Mouse (Mus musculus): ENCODE results near the gene Fam43a. TPM values are rescaled to one million over a fixed set of nuclear protein-coding genes. Genes with fewer than 3 reads are reported as not detected.

The Fam43a gene
- total RNA-seq, 2 experiments from 2014 or later = 45.6 to 51.8 TPM

GRCm38 (mm10) chr16:30595356-30595755, 4.2 kb upstream of the Fam43a start:
- no peak for DNase-seq (ENCODE audit: low spot score in 2 of 2)

DNA sequence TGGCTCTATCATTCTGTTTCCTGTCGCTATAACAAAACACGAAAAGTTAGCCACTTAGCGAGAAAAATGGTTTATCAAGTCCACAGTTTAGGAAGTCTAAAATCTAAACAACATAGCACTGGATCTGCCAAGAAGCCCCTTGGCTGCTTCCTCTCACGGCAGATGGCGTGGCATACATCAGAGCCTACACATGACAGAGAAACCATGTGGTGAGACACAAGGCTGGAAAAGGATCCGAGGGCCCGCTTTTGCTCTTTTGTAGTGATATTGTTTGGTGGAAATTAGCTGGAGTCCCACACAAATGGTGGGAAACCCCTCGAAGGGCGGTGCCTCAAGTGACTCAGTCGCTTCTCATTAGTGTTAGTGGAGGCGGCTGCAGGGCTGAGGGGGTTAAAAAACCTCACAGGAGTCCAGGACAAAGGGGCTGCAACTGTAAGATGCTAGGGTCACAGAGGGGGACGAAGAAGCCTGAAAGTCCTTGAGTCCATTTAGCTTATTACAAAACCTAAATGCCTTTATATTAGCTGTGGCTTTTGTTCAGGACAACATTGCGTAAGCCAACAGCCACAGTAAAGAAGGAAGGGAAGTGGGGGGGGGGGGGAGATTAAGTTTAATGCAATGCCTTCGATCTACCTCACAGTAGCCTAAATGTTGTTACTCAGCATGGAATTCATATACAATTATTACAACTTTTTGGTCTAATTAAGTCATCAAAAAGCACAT, 3.5 kb upstream of the Fam43a start:
- DNase-seq (ENCODE audit: low spot score in 2 of 2) = no peak

DNA sequence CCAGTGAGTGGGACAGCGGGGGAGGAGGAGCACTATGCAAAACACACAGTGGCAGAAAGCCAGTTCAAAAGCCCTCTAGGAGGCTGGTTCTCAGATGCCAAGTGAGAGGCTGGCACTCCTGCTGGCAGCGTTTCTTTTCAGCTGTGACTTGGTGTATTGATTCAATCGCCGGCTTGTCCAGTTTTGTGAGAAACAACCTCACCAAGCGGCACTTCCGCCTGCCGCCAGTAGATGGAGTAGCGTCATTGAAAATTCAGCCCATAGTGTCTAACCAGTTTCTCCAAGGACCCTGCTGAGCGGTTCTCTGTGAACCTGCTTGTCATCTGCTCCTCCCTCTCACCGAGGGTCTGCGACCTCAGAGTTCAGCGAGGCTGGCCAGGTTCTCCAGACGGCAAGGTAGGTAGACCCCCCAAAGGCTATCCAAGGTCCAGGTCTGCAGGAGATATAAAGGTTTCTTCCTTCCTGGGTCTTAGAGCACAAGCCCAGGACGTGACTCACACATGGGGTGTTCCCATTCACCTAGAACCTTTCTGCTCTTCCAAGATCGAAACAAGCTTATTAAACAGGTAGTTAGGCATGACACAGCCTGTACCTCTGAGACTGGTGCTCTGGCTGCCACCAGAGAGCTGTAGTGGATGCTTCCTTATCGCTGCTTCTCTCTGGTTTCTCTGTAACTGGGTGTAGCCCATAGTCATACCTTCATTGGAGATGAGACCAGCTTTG, 2.4 kb upstream of the Fam43a start:
- peak; percentile 71 to 80 for DNase-seq (ENCODE audit: low spot score in 2 of 2)

- peak; percentile 30 to 31 for DNase-seq (ENCODE audit: low spot score in 2 of 2)
These were observed 1.0 kb downstream of the Fam43a start for GRCm38 (mm10) chr16:30600431-30601045.

GRCm38 (mm10) chr16:30601046-30601832, 1.7 kb downstream of the Fam43a start:
- DNase-seq (ENCODE audit: low spot score in 2 of 2) = peak; percentile 35 to 55

DNA sequence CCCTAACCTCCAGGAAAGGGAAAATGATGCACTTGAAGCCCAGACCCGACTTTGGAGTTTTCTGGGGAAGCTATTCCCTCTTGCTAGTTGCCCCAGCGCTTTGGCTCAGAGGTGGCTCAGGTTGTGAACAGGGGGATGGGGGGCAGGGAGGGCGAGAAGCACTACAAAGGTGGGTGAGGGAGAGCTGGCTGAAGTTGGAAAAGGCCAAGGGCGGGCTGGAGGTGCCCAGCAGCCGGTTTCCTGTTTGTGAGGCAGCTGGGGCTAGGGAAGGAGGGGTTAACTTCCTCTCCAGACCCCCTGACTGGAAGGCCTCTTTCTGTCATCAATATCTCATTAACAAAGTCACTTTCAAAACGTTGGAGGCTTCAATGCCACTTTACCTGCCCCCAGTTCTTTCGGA, 2.4 kb downstream of the Fam43a start:
- DNase-seq (ENCODE audit: low spot score in 2 of 2) = no peak

DNA sequence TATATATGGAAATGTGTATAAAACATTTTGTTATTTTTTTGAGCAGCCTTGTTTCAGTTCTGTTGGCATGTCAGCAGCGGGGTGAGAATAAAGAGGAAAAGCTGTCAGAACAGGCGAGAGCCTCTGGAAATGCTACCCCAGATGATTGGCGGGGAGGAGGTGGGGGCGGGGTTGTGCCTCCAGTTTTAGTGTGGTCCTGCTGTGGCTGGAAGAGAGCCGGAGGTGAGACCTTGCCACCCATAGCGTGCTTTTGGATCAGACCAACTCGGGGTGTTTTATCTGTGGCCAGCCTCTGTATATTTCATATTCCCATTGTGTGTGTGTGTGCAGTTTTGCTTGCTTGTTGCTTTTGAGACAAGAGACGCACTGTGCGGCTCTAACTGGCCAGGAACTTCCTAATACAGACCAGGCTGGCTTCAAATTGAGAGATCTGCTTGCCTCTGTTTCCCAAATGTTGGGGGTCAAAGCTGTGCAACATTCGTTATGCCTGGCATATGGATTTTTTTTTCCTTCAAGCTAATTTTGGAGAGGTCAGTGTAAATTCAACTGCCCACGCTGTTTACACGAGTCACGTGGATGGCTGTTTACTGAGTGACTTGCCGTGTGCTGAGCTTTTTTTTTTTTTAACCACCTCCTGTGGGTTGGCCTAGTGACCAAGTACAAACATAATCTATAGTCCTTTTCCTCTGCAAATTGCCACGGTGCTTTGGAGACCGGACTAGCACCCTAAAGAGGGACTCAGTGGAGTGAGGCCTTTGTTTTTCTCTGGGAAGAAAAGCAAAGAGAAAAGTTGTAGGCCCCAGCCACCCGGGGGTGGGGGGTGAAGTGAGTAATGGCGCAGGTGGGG, 3.4 kb downstream of the Fam43a start:
- DNase-seq (ENCODE audit: low spot score in 2 of 2) = no peak

- DNase-seq (ENCODE audit: low spot score in 2 of 2) = no peak
These were observed 4.0 kb downstream of the Fam43a start for GRCm38 (mm10) chr16:30603531-30603842.

DNA sequence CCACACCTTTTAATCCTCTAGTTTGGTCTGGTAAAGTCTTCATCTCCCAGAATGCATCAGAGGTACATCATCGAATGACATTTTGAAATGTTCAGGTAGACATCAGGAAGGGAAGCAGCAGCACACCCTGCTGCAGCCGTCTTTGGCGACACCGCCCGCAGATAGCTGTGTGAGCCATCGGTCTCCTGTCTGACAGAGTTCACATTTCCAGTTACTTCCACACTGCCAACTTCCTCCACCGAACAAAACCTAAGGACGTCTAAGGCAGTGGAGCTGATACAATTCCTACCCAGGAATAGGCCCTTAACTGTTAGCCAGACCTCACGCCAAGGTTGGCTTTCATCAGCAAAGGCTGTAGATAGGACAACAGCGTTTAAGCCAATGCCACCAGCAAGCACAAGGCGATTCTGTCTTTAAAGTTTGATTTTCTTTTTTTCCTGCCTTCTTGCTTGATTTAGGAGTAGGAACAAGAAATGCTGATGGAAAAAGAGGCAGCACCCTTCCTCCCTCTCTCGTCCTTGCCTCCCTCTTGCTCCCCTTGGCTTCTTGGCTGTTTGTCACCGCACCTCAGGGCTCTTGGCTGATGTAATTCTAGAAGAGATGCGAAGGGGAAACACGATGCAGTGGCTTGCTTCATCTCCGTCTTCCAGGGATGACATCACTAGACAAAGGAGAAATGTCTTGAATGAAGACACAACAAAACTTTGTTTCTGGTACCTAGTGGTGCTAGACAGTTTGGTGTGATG, 4.7 kb downstream of the Fam43a start:
- DNase-seq (ENCODE audit: low spot score in 2 of 2) = no peak

DNA sequence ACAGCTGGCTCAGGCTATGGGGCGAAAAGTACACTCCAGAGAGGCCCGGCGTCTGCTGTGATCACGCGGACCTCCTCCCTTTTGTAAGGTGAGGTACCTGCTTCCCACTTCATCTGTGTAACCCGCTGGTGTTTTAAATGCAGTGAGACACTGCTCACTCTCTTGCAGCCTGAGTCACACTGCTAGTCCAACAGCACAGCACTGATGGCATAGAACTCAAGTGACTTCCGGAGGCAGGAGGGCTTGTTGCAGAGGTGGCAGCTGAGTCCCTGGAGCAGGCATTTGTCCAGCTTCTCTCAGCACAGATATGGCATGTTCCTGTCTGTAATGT, 5.2 kb downstream of the Fam43a start:
- no peak for DNase-seq (ENCODE audit: low spot score in 2 of 2)

- no peak for DNase-seq (ENCODE audit: low spot score in 2 of 2)
These were observed 6.0 kb downstream of the Fam43a start for GRCm38 (mm10) chr16:30605528-30605927.

- no peak for DNase-seq (ENCODE audit: low spot score in 2 of 2)
These were observed 8.3 kb downstream of the Fam43a start for GRCm38 (mm10) chr16:30607868-30608267.

- no peak for DNase-seq (ENCODE audit: low spot score in 2 of 2)
These were observed 11.8 kb downstream of the Fam43a start for GRCm38 (mm10) chr16:30611331-30611730.

GRCm38 (mm10) chr16:30613122-30613521, 13.6 kb downstream of the Fam43a start:
- no peak for DNase-seq (ENCODE audit: low spot score in 2 of 2)

DNA sequence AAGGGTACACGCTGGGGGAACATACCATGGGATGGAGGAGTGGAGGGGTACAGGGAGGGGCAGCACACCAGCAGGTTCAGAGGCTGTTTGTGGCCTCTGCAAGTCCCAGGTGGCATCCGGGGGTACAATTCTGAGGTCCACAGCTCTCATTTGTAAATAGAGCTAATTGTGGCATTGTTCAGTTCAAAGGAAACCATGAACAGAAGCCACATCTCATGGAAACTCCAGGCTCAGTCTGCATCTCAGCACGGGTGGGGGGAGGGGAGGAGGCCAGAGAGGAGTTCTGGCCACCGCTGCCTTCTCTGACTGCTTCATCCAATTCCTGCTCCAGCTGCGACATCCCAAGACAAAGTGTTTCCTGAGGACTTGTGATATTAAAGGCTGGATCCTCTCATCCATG, 14.6 kb downstream of the Fam43a start:
- no peak for DNase-seq (ENCODE audit: low spot score in 2 of 2)

- no peak for DNase-seq (ENCODE audit: low spot score in 2 of 2)
These were observed 15.3 kb downstream of the Fam43a start for GRCm38 (mm10) chr16:30614705-30615317.

GRCm38 (mm10) chr16:30616281-30616680, 16.8 kb downstream of the Fam43a start:
- DNase-seq (ENCODE audit: low spot score in 2 of 2) = no peak

GRCm38 (mm10) chr16:30623645-30624044, 24.1 kb downstream of the Fam43a start:
- no peak for DNase-seq (ENCODE audit: low spot score in 2 of 2)

- no peak for DNase-seq (ENCODE audit: low spot score in 2 of 2)
These were observed 25.1 kb downstream of the Fam43a start for GRCm38 (mm10) chr16:30624640-30625039.
